ENCODE assay signal across 16 mouse cellular contexts in the genomic region with DNA sequence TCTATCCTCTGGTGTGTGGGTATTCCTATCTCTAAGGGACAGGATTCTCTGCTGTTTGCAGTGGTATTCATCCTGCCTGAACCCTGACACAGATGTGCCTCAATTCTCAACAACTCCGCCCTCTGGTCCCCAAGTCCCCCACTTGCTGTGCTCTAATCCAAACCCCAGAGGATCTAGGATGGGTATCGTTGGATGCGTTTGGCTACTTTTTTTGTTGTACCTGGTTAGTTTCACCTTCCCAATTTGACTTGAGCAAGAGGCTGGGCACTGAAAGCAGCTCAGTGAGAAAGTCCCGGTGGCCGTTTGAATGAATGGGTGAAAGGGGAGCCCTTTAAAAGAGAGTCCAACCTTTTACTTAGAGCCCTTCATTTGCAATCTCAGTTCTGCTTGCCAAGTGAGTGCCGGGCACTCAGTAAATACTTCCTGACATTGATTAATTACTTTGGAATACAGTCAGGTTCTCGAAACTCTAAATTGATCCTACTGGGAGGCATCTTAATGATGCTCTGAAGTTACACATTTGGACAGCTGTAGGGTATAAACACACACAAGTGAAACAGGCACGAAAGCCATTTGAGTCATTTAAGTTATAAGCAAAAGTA. TPM values are rescaled to one million over a fixed set of nuclear protein-coding genes. Genes with fewer than 3 reads are reported as not detected.
DNase-seq lines count a peak whose midpoint lies in the region; ATAC-seq and TF ChIP-seq lines count a peak whose summit lies in the region.
"Had no signal": no experiment of that assay in that cellular context is flagged by ENCODE, and none has a peak within 500 bp of the region (broad histone marks: within the 10 kb centered on the region; RNA-seq: fewer than 3 reads in every experiment).

No protein-coding gene starts in this region.

- H3K4me2 ChIP-seq in forebrain, embryonic 14.5 days (ENCODE audit: low read length) = no peak overlapping the region
- H3K4me2 ChIP-seq in forebrain, postnatal 0 days (ENCODE audit: low read depth) = no peak overlapping the region
- peak overlapping the region; percentile 9; the same call in 1 of the 2 replicates for H3K4me2 ChIP-seq in hindbrain, embryonic 14.5 days (replicated peaks)
- no peak overlapping the region for H3K4me2 ChIP-seq in midbrain, embryonic 14.5 days (ENCODE audit: low read length)
- H3K4me2 ChIP-seq: embryonic facial prominence, embryonic 13.5 days; limb, embryonic 12.5 days had no signal

- H3K4me1 ChIP-seq in forebrain, embryonic 14.5 days (ENCODE audit: control insufficient read depth, insufficient read depth, low read length) = peaks cover 20% of the 10 kb centered on the region
- H3K4me1 ChIP-seq in forebrain, postnatal 0 days (ENCODE audit: insufficient read depth) = 0 out of 2 replicates have a peak, but pooled peaks cover 3% of the 10 kb centered on the region
- H3K4me1 ChIP-seq in hindbrain, embryonic 14.5 days (replicated peaks; ENCODE audit: control insufficient read depth, insufficient read depth, low read length) = peaks cover 31% of the 10 kb centered on the region
- peaks cover 27% of the 10 kb centered on the region for H3K4me1 ChIP-seq in midbrain, embryonic 14.5 days (ENCODE audit: control insufficient read depth, insufficient read depth, low read length)

- no peak overlapping the region for H3K27ac ChIP-seq in forebrain, embryonic 14.5 days (ENCODE audit: low read depth, low read length)
- no peak overlapping the region for H3K27ac ChIP-seq in forebrain, postnatal 0 days (ENCODE audit: low read depth, low read length)
- H3K27ac ChIP-seq in hindbrain, embryonic 14.5 days = peak overlapping the region; percentile 72
- H3K27ac ChIP-seq in midbrain, embryonic 14.5 days (replicated peaks; ENCODE audit: low read depth, low read length) = no peak overlapping the region

- no peaks in the 10 kb centered on the region for H3K36me3 ChIP-seq in forebrain, embryonic 14.5 days (ENCODE audit: control insufficient read depth, insufficient read depth, low read length)
- H3K36me3 ChIP-seq in forebrain, postnatal 0 days (ENCODE audit: insufficient read depth) = no peaks in the 10 kb centered on the region
- H3K36me3 ChIP-seq in hindbrain, embryonic 14.5 days (replicated peaks; ENCODE audit: control insufficient read depth, insufficient read depth) = no peaks in the 10 kb centered on the region
- H3K36me3 ChIP-seq in midbrain, embryonic 14.5 days (ENCODE audit: control insufficient read depth, insufficient read depth, low read length) = no peaks in the 10 kb centered on the region
- H3K36me3 ChIP-seq: embryonic facial prominence, embryonic 13.5 days; forebrain, embryonic 12.5 days; limb, embryonic 12.5 days had no signal

- H3K4me3 ChIP-seq in forebrain, embryonic 14.5 days (ENCODE audit: low read depth, low read length) = no peak overlapping the region
- H3K4me3 ChIP-seq in forebrain, postnatal 0 days (ENCODE audit: low read depth, low read length) = no peak overlapping the region
- no peak overlapping the region for H3K4me3 ChIP-seq in hindbrain, embryonic 14.5 days (replicated peaks; ENCODE audit: low read length)
- no peak overlapping the region for H3K4me3 ChIP-seq in midbrain, embryonic 14.5 days (replicated peaks; ENCODE audit: low read depth, low read length)
- H3K4me3 ChIP-seq: embryonic facial prominence, embryonic 13.5 days; forebrain, embryonic 12.5 days; limb, embryonic 12.5 days had no signal

- H3K9ac ChIP-seq in forebrain, embryonic 14.5 days (ENCODE audit: low read length) = no peak overlapping the region
- H3K9ac ChIP-seq in forebrain, postnatal 0 days = no peak overlapping the region
- H3K9ac ChIP-seq in hindbrain, embryonic 14.5 days = no peak overlapping the region
- H3K9ac ChIP-seq in midbrain, embryonic 14.5 days (replicated peaks; ENCODE audit: low read length) = no peak overlapping the region
- H3K9ac ChIP-seq: embryonic facial prominence, embryonic 13.5 days; forebrain, embryonic 12.5 days; limb, embryonic 12.5 days had no signal

- no peaks in the 10 kb centered on the region for H3K27me3 ChIP-seq in forebrain, embryonic 14.5 days (replicated peaks; ENCODE audit: control insufficient read depth, insufficient read depth, low read length)
- H3K27me3 ChIP-seq in forebrain, postnatal 0 days (ENCODE audit: insufficient read depth, low read length) = no peaks in the 10 kb centered on the region
- no peaks in the 10 kb centered on the region for H3K27me3 ChIP-seq in hindbrain, embryonic 14.5 days (ENCODE audit: control insufficient read depth, insufficient read depth, low read length)
- no peaks in the 10 kb centered on the region for H3K27me3 ChIP-seq in midbrain, embryonic 14.5 days (ENCODE audit: control insufficient read depth, insufficient read depth, low read length)
- H3K27me3 ChIP-seq: embryonic facial prominence, embryonic 13.5 days; forebrain, embryonic 12.5 days; limb, embryonic 12.5 days had no signal

- no peaks in the 10 kb centered on the region for H3K9me3 ChIP-seq in forebrain, embryonic 14.5 days (replicated peaks; ENCODE audit: control insufficient read depth, low read length)
- no peaks in the 10 kb centered on the region for H3K9me3 ChIP-seq in forebrain, postnatal 0 days (ENCODE audit: low read length)
- H3K9me3 ChIP-seq in hindbrain, embryonic 14.5 days (ENCODE audit: control insufficient read depth, low read length) = no peaks in the 10 kb centered on the region
- no peaks in the 10 kb centered on the region for H3K9me3 ChIP-seq in midbrain, embryonic 14.5 days (ENCODE audit: control insufficient read depth, low read length)
- H3K9me3 ChIP-seq: embryonic facial prominence, embryonic 13.5 days; forebrain, embryonic 12.5 days; limb, embryonic 12.5 days had no signal

- ATAC-seq in forebrain, embryonic 14.5 days = no peak
- ATAC-seq in forebrain, postnatal 0 days = no peak
- ATAC-seq in hindbrain, embryonic 14.5 days (ENCODE audit: low FRiP score) = no peak
- ATAC-seq in midbrain, embryonic 14.5 days (ENCODE audit: low FRiP score, low TSS enrichment) = no peak

- WGBS in forebrain, embryonic 14.5 days = 20% methylated on average over 8 of the region's 8 CpGs
- 26% methylated on average over 8 of the region's 8 CpGs for WGBS in forebrain, postnatal 0 days
- 28% methylated on average over 8 of the region's 8 CpGs for WGBS in hindbrain, embryonic 14.5 days
- 43% methylated on average over 8 of the region's 8 CpGs for WGBS in midbrain, embryonic 14.5 days

- DNase-seq in forebrain, embryonic 14.5 days (ENCODE audit: low spot score) = peak; percentile 50
- no peak for DNase-seq in forebrain, postnatal 0 days
- DNase-seq in NIH3T3 (ENCODE audit: low read depth) (peak; percentile 6), MN1 (ENCODE audit: low spot score) (no peak)
- DNase-seq in hindbrain, embryonic 14.5 days (ENCODE audit: low spot score) = peak; percentile 55
- DNase-seq in midbrain, embryonic 14.5 days = peak; percentile 14
- no peak for DNase-seq in lung, postnatal 14 days
- DNase-seq in cerebellum, postnatal 25 days = no peak
- DNase-seq: adrenal gland, postnatal 10 days; cerebellum, postnatal 14 days; heart, postnatal 14 days; right cerebral cortex, postnatal 14 days; thymus, postnatal 14 days had no signal

- no peak for TF ChIP-seq CTCF in forebrain, postnatal 0 days (IDR thresholded peaks at IDR 0.05; ENCODE audit: low read depth)

RNA-seq across cellular contexts. Expression of a gene that starts 32.1 kb away (rescaled TPM):
- 15.3 and 22.4 TPM in 2 replicates for polyA plus RNA-seq in forebrain, embryonic 14.5 days (2014; fragmentation: Nextera tagmentation; extraction: Ambion mirVana)
- 22.2 and 30.7 TPM in 2 replicates for total RNA-seq in forebrain, postnatal 0 days (2014; rRNA removed)
- polyA plus RNA-seq in forebrain, postnatal 0 days (2015; fragmentation: Nextera tagmentation; extraction: Ambion mirVana) = 6.0 and 20.7 TPM in 2 replicates
- 33.8 and 38.2 TPM in 2 replicates for polyA plus RNA-seq in hindbrain, embryonic 14.5 days (2014; fragmentation: Nextera tagmentation; extraction: Ambion mirVana)
- 20.8 and 27.6 TPM in 2 replicates for polyA plus RNA-seq in midbrain, embryonic 14.5 days (2014; fragmentation: Nextera tagmentation; extraction: Ambion mirVana)

RNA-seq across cellular contexts. Expression of a gene that starts 52.9 kb away (rescaled TPM):
- polyA plus RNA-seq in forebrain, embryonic 14.5 days (2014; fragmentation: Nextera tagmentation; extraction: Ambion mirVana) = 2.2 and 2.8 TPM in 2 replicates
- total RNA-seq in forebrain, postnatal 0 days (2014; rRNA removed) = 1.0 and 2.2 TPM in 2 replicates
- 2.9 and 3.6 TPM in 2 replicates for polyA plus RNA-seq in forebrain, postnatal 0 days (2015; fragmentation: Nextera tagmentation; extraction: Ambion mirVana)
- polyA plus RNA-seq in hindbrain, embryonic 14.5 days (2014; fragmentation: Nextera tagmentation; extraction: Ambion mirVana) = 4.5 and 6.4 TPM in 2 replicates
- 2.1 and 3.4 TPM in 2 replicates for polyA plus RNA-seq in midbrain, embryonic 14.5 days (2014; fragmentation: Nextera tagmentation; extraction: Ambion mirVana)

RNA-seq across cellular contexts. Expression of a gene that starts 58.5 kb away (rescaled TPM):
- 357 and 434 TPM in 2 replicates for polyA plus RNA-seq in forebrain, embryonic 14.5 days (2014; fragmentation: Nextera tagmentation; extraction: Ambion mirVana)
- 129 and 139 TPM in 2 replicates for total RNA-seq in forebrain, postnatal 0 days (2014; rRNA removed)
- 208 and 277 TPM in 2 replicates for polyA plus RNA-seq in forebrain, postnatal 0 days (2015; fragmentation: Nextera tagmentation; extraction: Ambion mirVana)
- 215 and 261 TPM in 2 replicates for polyA plus RNA-seq in hindbrain, embryonic 14.5 days (2014; fragmentation: Nextera tagmentation; extraction: Ambion mirVana)
- polyA plus RNA-seq in midbrain, embryonic 14.5 days (2014; fragmentation: Nextera tagmentation; extraction: Ambion mirVana) = 245 and 251 TPM in 2 replicates

Comparison
In these comparisons a context has a peak if more than half of its experiments do, and no peak if none do; other contexts are left out.
1. DNase-seq: peak in forebrain, embryonic 14.5 days (single experiment), NIH3T3 (single experiment), hindbrain, embryonic 14.5 days (single experiment) and midbrain, embryonic 14.5 days (single experiment); none in forebrain, postnatal 0 days (single experiment), lung, postnatal 14 days (single experiment), cerebellum, postnatal 25 days (0 of 2) and MN1 (single experiment).